Mouse (Mus musculus): ENCODE measurements at regions not wholly inside any gene's neighbourhood (a gene's known extent, or its start where the extent isn't known, plus 50 kb on each side); places are given as distances from the start of the nearest gene placed in this dataset.
A peak's percentile ranks its signal among the peaks of the same experiment; 100 is the strongest.

DNA sequence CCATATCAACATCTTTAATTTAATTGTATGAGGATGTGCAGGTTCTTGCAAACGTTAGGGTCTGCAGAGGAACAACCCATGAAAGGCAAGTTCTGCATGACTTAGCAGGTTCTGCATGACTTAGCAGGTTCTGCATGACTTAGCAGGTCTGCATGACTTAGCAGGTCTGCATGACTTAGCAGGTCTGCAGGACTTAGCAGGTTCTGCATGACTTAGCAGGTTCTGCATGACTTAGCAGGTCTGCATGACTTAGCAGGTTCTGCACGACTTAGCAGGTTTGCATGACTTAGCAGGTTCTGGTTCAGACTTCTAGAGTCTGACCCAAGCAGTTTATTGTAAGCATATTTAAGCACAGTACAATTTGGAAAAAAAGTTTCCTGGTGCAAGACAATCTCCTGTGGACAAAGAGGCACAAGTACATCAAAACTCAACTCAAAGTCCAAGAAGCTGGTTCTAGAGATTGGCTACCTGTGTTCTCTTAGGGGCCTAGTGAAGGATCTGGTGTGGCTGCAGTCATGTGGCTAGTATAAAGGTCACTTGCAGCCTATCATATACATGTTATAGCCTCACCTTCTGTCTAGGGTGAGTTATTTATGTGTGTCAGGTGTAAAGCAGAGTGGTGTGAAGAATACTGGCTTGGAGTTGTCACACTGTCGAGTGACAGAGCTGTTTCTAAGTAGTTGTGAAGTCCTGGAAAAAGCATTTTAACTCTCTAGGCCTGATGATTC is 50.5 kb upstream of the Prdx6 start:
- no peaks in the 10 kb centered on the region for H3K36me3 ChIP-seq
- 56% methylated on average over 3 of the region's 3 CpGs for WGBS
- H3K27ac ChIP-seq, result no peak overlapping the region
- H3K4me1 ChIP-seq (replicated peaks), result no peaks in the 10 kb centered on the region
- H3K4me3 ChIP-seq (replicated peaks), result no peak overlapping the region
- no peak overlapping the region for H3K9ac ChIP-seq
- no peak overlapping the region for H3K4me2 ChIP-seq (replicated peaks)
- no peaks in the 10 kb centered on the region for H3K9me3 ChIP-seq
- H3K27me3 ChIP-seq (replicated peaks), result no peaks in the 10 kb centered on the region
- ATAC-seq, result peak; percentile 96

DNA sequence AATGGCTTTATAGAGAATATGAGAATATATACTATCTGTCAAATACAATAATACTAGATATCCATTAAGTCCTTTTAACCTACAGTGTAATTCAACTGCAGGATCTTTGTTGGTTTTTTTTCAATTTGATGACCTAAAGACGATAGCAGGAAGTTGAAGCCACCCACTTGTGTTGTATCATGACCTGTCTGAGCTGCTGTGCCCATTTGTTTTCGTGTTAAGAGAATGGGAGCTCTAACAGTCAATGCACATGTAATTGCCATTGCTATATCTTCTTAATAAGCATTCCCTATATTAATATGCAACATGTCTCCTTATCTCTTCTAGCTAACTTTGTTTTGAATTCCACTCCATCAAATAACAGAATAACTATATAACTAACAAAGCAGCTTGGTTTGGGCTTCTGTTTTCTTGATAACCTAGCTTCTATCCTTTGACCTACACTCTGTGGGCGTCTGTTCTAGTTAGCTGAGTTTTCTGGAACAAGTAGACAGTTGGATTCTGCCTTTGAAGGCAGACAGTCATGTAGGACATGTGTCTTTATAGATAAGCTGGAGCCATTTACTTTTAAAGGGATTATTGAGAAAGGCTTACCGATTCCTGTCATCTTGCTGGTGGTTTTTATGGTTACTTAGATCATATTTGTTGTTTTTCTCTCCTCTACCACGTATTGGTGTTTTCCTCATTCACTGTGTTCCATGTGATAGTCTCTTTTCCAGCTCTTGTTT is 55.9 kb upstream of the Prdx6 start:
- H3K9me3 ChIP-seq, result no peaks in the 10 kb centered on the region
- H3K27me3 ChIP-seq (replicated peaks), result no peaks in the 10 kb centered on the region
- H3K4me3 ChIP-seq (replicated peaks), result no peak overlapping the region
- no peak for ATAC-seq
- H3K4me1 ChIP-seq (replicated peaks), result no peaks in the 10 kb centered on the region
- H3K4me2 ChIP-seq (replicated peaks), result no peak overlapping the region
- no peaks in the 10 kb centered on the region for H3K36me3 ChIP-seq
- no peak overlapping the region for H3K9ac ChIP-seq
- no peak overlapping the region for H3K27ac ChIP-seq
- WGBS, result 62% methylated on average over 5 of the region's 5 CpGs

DNA sequence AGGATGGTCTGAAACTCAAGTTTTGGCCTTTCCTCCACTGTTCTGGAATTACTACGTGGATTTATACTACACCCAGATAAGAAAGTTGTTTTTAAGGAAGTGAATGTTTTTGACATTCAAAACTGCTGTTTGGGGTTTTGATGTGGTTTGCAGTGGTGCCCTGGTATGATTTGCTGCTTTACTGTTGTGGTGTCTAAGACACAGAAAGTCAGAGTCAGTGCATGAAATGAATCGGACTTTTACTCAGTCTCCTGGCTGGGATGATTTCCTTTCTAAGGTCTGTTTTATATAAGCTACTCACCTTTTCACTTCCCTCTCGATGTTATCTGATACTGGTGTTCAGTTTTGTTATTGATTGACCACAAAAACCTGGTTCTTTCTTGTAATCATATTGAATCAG is 58.2 kb upstream of the Prdx6 start:
- Histone ChIP-seq H3K27ac (no peak overlapping the region), H3K4me3 (replicated peaks) (no peak overlapping the region), H3K27me3 (replicated peaks) (no peaks in the 10 kb centered on the region), H3K4me1 (replicated peaks) (no peaks in the 10 kb centered on the region), H3K4me2 (replicated peaks) (no peak overlapping the region), H3K9ac (no peak overlapping the region), H3K9me3 (no peaks in the 10 kb centered on the region), H3K36me3 (no peaks in the 10 kb centered on the region)
- no peak for ATAC-seq
- 69% methylated on average over 3 of the region's 3 CpGs for WGBS

DNA sequence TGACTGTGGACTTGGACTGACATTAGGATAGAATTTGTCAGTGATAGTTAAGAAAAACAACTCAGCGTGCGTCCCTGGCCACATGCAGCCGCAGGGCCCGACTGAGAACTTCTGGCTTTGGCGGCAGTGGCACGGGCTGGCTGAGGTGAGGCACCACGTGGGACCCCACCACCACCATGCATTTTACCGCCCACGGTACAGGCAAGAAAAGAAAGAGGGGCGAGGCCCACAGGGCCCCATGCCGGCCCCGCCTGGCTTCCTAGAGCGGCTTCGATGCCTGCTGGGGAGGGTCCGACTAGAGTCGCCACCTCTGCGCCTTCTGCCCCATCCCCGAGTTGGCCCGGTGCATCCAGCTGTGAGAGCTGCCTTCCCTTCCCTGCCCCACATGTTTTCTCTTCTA is 63.1 kb upstream of the Prdx6 start:
- no peak overlapping the region for H3K27ac ChIP-seq
- no peak overlapping the region for H3K4me2 ChIP-seq (replicated peaks)
- H3K9ac ChIP-seq, result no peak overlapping the region
- 58% methylated on average over 19 of the region's 19 CpGs for WGBS
- H3K27me3 ChIP-seq (replicated peaks), result no peaks in the 10 kb centered on the region
- no peaks in the 10 kb centered on the region for H3K36me3 ChIP-seq
- ATAC-seq, result no peak
- no peaks in the 10 kb centered on the region for H3K9me3 ChIP-seq
- H3K4me1 ChIP-seq (replicated peaks), result no peaks in the 10 kb centered on the region
- H3K4me3 ChIP-seq (replicated peaks), result no peak overlapping the region

DNA sequence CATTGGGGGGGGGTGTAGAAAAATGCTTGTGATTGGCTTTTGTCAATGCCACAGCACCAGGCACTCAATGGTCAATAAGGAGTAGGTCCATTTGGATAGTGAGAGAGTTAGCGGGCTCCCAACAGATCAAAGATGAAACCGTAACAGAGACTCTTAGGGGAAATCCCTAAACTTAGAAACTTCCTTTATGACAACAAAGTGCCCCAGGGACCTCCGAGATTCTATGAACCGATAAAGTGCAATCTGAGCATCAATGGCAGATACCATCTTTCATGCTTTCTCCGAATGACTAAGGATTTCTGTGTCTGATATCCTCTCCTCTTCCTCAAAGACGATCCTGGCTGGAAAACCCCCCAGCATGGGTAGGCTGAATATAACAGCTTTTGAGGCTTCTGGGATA is 70.7 kb upstream of the Prdx6 start:
- H3K4me3 ChIP-seq (replicated peaks), result no peak overlapping the region
- no peaks in the 10 kb centered on the region for H3K36me3 ChIP-seq
- no peak overlapping the region for H3K4me2 ChIP-seq (replicated peaks)
- WGBS, result 89% methylated on average over 6 of the region's 6 CpGs
- H3K9ac ChIP-seq, result no peak overlapping the region
- no peak for ATAC-seq
- no peaks in the 10 kb centered on the region for H3K27me3 ChIP-seq (replicated peaks)
- H3K27ac ChIP-seq, result no peak overlapping the region
- H3K9me3 ChIP-seq, result no peaks in the 10 kb centered on the region
- H3K4me1 ChIP-seq (replicated peaks), result no peaks in the 10 kb centered on the region

DNA sequence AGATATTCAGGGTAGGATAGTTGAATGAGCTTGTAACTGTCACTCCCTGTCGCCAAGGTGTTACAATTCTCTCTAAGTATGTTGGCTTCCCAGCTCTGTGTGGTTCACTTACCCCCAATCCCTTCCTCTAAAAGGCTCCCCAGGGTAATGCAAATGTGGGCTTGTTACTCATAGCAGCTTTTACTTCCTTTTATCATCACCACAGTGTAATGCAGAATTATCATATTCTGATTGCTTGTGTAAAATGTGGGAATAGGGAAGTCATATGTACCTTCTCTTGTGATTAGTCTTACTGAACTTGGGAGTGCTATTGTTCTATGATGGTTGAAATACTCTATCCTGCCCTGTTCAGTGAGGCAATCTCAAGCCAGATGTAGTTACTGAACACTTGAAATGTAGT is 66.0 kb upstream of the Tnfsf4 start:
- 65% methylated on average over 1 of the region's 1 CpGs for WGBS

DNA sequence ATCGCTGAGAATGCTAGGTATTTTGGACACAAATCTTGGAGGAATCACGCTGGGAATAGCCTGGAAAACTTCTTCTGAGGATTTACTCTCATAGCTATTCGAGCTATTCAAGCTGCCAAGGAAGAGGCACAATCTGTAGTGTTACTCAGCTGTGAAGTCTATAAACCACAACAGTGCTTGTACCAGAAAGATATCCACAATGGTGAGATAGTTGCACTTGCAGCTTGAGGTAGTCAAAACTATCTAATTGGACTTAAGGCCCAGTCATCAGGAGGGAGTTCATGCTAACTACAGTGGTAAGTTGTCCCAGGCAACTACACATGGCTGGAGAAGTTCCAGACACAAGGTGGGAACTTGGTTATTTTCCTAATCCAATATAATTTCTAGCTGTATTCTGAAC is 62.1 kb upstream of the Tnfsf4 start:
- no peak for ATAC-seq
- 64% methylated on average over 3 of the region's 3 CpGs for WGBS

More for the DNA sequence above, 66.0 kb upstream of the Tnfsf4 start:
- Histone ChIP-seq H3K4me2 (replicated peaks) (no peak overlapping the region), H3K4me3 (replicated peaks) (no peak overlapping the region), H3K27me3 (replicated peaks) (no peaks in the 10 kb centered on the region), H3K9ac (no peak overlapping the region), H3K36me3 (no peaks in the 10 kb centered on the region), H3K9me3 (no peaks in the 10 kb centered on the region), H3K27ac (no peak overlapping the region), H3K4me1 (replicated peaks) (no peaks in the 10 kb centered on the region)
- no peak for ATAC-seq

DNA sequence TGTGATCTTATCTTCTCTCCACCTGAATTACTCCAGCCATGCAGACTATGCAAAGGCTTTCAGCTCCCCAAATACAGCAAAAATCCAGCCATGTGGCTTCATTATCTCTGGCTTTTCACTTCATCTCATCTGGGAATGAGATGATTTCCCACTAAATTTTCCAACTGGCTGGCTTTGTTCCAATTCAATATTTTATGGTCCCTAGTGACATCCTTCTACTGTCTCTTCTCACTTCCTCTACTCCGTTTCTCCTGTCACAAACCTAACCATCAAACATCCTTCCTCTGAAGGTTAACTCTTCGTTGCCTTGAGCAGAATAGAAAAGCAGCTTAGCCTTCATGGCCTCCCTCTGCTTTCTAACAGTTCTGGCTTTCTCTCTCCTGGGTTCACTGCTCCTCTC is 50.1 kb upstream of the Tnfsf4 start:
- Histone ChIP-seq H3K27me3 (replicated peaks) (no peaks in the 10 kb centered on the region), H3K4me1 (replicated peaks) (no peaks in the 10 kb centered on the region), H3K9me3 (no peaks in the 10 kb centered on the region), H3K4me2 (replicated peaks) (no peak overlapping the region), H3K27ac (no peak overlapping the region), H3K9ac (no peak overlapping the region), H3K4me3 (replicated peaks) (no peak overlapping the region), H3K36me3 (no peaks in the 10 kb centered on the region)
- no peak for ATAC-seq
- WGBS, result 39% methylated on average over 2 of the region's 2 CpGs

More for the DNA sequence above, 62.1 kb upstream of the Tnfsf4 start:
- H3K27me3 ChIP-seq (replicated peaks), result no peaks in the 10 kb centered on the region
- no peaks in the 10 kb centered on the region for H3K4me1 ChIP-seq (replicated peaks)
- H3K4me3 ChIP-seq (replicated peaks), result no peak overlapping the region
- H3K27ac ChIP-seq, result no peak overlapping the region
- no peaks in the 10 kb centered on the region for H3K9me3 ChIP-seq
- no peaks in the 10 kb centered on the region for H3K36me3 ChIP-seq
- H3K9ac ChIP-seq, result no peak overlapping the region
- H3K4me2 ChIP-seq (replicated peaks), result no peak overlapping the region

All from intestine, embryonic 15.5 days (tissue).